Mouse (Mus musculus): ENCODE measurements at regions not wholly inside any gene's neighbourhood (a gene's known extent, or its start where the extent isn't known, plus 50 kb on each side); places are given as distances from the start of the nearest gene placed in this dataset.
"Not testable (repeated sequence)": the region's sequence is repeated elsewhere in the genome, so short reads cannot be mapped to it uniquely, and the experiment has no call there.

DNA sequence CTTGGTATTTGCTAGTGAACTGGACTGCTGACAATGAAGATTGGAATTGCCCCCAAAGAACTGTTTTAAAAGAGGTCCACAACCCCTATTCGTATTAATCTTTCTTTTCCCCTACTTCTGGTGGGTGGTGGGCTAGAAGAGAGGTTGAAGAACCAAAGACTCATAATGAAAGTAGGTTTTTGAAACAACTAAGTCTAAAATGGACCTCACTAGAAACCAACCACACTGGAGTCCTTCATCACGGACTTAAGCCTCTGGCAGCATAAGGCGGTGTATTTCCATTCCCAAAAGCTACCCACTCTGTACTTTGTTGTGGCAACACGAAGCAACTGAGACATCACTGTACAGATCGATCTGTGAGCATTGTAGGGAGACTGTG lies 251.1 kb downstream of the Diras2 start:
- no peak for DNase-seq

DNA sequence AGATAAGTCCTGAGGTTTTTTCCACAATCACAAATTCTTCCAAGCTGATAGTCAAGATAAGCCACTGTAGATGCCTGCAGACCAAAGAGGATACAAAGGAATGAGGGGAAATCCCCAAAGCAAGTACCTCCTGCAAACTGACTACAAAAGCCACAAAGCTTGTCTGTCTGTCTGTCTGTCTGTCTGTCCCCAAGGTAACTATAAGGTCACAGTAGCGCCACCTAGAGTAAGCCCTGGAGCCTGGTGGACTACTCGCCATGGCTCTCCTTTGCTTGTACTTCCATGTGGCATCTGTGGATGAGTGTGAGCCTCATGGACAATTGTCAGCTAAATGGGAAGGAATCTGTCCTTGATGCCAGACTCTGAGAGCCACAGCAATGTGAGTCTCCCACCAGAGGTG lies 249.8 kb downstream of the Diras2 start:
- DNase-seq = no peak

DNA sequence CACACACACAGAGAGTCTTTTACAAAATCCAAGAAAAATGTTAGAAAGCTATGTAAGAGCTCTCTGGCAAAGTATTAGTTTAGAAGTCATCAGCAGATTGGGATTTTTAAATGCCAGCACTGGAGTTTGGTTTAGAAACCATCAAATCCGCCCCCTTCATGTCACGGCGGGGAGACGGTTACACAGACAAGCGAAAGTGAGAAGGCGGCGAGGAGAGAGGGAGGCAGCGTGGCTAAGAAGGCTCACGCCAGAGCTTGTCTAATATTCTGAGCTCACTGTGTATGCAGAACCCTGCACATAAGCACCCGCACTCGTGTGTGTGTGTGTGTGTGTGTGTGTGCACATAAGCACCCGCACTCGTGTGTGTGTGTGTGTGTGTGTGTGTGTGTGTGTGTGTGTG lies 248.6 kb downstream of the Diras2 start:
- DNase-seq = peak; percentile 54

DNA sequence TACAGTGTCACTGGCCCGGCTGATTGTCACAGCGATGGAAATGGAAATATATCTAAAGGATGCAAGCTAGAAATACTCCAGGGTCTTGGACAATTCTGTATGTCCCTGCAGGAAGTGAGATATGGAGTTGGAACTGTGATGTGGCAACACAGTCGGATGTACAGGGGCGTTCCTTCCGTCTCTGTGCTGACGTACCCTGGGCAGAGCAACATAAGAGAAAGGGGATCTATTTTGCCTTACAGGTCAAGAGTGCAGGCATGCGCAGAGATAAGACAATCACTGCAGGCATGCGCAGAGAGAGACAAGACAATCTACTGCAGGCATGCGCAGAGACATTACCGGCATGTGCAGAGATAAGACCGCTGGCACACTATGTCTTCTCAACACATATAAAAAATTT lies 247.6 kb downstream of the Diras2 start:
- DNase-seq = no peak

DNA sequence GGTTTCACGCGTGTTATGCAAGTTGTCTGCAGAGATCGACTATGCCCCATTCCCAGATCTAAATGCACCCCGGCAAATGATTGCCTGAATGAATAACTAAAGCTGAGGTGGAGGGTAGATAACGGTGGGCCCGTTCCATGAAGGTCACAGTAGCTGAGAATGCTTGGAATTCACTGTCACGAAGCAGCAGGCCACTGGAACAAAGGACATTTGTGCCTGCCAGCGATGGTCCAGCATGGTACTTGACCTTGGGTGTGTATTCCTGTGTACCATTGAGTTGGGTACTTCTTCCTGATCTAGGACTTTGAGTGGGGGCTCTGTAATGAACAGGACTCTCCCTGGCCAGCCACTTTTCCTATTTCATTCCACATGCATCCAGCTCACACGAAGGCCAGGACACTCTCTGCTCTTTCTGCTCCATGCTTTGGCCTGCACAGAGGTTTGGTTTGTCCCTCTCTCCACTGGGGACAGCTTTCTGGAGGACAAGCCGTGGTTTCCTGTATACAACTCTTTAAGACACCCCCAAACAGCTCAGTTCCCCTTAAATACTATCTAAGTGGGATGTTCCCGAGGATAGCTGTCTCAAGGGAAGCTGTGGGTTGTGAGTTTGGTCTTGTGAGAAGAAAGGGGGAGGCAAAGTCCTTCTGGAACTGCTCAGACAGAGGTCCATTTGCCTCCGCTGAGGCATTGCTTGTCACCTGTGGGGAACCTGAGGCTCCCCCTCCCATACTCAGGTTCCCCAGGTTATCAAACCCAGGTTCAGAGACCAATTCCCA lies 246.9 kb downstream of the Diras2 start:
- no peak for DNase-seq

DNA sequence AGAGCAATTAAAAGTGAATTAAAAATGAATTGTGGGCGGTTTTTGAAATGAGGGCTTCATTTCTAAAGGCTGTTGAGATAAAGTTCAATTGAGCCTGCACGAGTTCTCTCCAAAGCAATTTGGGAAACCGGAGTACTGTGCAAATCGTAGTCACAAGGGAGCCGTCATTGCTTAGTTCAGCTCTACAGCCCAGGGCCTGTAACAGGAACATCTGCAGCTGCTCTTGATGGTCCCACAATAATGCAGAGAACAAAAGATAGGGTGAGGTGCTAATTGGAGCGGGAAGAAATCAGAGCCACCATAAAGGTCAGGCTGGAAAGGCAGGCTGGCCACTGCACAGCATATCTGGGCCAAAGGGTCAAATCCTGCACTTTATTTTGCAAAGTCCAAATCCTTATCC lies 242.7 kb downstream of the Diras2 start:
- DNase-seq = no peak

DNA sequence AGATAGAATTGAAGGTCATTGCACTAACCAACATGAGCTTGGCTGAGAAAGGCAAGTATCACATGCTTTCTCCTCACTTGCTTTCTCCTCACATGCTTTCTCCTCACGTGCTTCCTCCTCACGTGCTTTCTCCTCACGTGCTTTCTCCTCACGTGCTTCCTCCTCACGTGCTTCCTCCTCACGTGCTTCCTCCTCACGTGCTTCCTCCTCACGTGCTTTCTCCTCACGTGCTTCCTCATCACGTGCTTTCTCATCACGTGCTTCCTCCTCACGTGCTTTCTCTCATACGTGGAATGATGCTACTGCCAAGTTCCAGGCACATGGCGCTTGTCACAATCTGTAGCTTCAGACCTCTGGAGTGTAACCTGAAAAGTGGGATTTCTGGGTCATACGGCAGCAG lies 235.2 kb downstream of the Diras2 start:
- no peak for DNase-seq

DNA sequence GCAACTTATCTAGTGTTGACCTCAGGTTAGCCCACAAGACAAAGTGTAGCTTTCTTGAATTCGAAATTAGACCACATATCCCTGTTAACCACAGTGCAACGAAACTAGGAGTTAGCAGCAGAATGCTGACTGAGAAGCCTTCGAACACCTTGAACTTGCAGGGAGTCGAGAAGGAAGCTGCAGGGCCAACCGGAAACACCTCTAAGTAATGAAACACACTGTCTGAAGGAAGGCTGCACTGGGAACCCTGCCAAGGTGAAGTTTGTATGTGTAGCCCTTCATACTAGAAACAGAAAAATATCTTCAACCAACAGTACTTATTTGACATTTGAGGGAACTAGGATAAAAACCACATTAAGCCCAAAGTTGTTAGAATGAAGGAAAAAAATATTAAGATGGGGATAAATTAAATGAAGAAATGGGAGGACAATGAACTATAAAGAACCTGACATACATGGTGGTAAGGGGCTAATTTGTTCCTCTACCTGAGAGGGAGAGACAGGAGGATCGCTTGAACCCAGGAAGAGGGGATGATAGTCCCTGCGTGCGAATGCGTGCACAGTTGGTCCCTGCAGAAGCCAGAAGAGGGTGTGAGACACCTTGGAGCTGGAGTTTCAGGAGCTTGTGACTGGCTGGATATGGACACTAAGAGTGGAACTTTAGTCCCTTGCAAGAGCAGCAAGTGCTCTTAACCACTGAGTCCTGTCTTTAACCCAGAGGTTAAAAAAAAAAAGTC lies 234.4 kb downstream of the Diras2 start:
- no peak for DNase-seq

DNA sequence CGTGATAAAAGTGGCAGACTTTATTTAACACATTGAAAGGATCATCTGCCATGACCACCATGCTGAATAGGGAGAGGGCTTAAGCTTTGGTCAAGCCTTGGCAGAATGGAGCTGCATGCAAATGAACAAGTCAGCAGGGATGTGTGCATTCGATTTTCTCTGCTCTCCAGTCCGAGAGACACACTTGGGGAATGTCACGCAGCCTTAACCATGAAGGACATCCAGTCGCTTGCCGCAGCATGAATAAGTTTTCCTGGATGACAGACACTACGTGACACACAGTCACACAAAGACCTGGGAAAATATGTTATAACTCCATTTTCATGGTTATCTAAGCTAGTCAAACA lies 233.8 kb downstream of the Diras2 start:
- DNase-seq = no peak

DNA sequence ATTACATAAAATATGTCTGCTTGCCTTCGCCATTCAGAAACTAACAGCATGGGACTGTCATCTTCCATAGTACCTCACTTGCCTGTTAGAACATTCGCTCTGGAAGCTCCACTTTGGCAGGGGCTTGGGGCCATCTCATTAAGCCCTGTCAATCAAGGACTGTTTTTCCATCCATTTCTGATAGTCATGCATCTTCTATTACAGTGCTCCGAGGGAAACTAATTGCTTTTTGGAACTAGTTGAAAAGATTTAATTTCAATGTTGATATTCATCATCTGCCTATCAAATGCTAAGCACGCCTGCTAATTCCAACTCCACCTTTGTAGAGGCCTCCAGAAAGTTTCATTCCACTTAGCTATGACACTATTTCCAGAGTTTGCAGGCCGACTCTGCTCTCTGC lies 232.7 kb downstream of the Diras2 start:
- no peak for DNase-seq

DNA sequence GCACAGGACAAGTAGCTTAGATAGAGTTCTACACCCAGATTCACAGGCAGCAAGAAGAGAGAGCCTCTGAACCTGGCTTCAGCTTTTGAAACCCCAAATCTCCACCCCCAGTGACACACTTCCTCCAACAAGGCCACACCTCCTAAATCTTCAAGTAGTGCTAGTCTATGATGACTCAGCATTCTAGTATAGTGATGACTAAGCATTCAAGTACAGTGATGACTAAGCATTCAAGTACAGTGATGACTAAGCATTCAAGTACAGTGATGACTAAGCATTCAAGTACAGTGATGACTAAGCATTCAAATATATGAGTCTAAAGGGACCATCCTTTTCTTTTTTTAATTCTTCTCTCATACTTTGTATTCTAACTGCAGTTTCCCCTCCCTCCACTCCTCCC lies 225.8 kb downstream of the Diras2 start:
- not testable (repeated sequence) for DNase-seq

DNA sequence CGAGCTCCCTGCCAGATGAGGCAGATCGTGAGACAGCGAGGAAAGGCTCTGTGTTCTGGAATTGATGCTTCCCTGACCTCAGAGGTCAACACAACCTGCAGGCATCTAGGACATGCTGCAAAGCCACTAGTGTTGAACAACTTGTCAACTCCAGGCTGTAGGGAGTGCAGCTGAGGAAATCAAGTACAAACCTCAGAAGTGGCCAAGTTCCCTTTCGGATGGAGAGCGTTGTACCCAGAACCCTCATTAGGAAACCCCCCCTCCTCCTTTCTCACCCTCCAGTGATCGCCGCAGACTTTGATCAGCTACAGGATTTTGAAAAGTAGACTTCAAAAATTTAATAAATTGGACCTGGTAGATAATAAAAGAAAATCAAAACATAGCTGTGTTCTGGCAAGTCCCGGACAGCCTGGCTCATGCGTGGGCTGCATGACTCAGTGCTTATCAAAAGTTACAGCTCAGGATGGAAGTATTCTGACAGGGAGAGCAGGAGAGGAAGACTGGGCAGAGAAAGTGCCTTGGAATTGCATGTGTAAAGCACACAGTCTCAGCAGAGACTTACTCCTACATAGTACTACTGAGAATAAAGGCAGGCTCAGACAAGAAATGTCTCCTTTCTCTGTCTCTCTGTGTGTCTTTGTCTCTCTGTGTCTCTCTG lies 224.2 kb downstream of the Diras2 start:
- no peak for DNase-seq

DNA sequence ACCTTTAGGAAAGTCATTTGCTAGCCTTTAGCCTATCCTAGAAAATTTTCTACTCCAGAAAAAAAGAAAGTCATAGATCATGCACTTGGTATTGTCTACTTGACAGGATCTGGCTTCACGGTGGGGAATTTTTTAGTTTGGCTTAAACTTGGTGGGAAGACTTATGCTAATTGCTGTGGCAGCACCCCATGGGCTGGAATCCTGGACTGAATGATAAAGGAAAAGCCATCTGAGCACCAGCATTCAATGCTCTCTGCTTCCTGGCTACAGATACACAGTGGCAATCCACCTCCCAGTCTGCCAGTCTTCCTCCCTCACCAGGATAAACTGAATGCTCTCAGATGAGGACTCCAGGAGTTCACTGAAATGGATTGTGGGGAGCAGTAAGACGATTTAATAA lies 220.1 kb downstream of the Diras2 start:
- no peak for DNase-seq

DNA sequence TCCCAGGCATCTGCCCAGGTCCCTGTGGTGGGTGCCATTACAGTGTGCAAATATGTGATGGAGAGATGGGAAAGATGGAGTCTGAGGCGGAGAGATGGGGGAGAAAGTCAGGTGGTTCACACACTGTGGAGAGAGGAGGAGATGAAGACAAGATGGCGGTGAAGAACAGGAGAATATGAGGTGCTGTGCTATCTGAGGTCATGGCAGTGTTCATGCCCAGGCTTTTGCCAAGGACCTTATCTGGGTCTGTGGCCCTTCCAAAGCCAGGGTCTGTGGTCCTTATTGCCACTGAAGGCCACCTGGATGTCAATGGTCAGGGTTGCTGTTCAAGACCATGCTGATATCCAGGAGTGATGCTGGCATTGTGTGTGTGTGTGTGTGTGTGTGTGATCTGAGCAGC lies 212.8 kb downstream of the Diras2 start:
- DNase-seq = no peak

DNA sequence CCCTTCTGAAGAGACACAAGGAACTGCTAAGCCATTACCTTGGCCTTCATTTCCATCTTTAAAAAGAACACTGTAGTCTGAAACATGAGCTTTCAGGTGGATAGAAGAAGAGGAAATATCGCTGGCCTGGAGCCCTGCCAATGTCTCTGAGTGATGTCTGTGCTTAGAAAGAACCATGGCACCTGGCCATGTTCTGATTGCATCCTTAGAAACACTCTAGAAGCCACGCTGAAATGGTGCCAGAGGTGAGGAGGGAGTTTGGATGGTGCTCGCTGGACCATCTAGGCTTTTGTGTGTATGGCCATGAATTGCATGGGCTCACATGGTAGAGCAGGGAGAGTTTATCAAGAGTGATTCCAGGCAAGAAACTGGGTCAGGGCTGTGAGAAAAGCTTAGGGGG lies 207.4 kb downstream of the Diras2 start:
- no peak for DNase-seq

DNA sequence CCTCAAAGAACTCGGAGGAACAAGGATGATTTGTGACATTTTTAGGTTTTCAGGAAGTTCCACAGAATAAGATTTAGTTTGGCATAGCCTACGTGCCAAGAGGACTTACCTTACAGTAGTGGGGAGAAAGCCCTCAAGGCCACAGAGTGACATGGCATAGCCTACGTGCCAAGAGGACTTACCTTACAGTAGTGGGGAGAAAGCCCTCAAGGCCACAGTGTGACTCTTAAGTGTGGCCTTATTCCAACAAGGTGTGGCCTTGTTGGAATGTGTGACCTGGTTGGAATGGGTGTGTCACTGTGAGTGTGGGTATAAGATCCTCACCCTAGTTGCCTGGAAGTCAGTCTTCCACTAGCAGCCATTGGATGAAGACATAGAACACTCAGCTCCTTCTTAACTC lies 206.7 kb downstream of the Diras2 start:
- not testable (repeated sequence) for DNase-seq

DNA sequence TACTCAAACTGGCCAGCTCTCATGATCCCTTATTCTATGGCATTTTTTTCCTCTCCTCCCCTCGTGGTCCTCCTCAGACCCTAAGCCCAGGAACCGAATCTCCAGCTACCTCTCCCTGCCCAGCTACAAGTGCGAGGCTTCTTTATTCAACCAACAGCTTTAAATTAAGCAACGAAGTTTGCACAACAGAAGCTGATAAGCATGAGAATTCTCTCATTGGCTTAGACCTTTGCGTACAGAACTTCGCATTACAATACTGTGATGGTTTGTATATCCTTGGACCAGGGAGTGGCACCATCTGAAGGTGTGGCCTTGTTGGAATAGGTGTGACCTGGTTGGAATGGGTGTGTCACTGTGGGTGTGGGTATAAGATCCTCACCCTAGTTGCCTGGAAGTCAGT lies 205.4 kb downstream of the Diras2 start:
- DNase-seq = not testable (repeated sequence)

DNA sequence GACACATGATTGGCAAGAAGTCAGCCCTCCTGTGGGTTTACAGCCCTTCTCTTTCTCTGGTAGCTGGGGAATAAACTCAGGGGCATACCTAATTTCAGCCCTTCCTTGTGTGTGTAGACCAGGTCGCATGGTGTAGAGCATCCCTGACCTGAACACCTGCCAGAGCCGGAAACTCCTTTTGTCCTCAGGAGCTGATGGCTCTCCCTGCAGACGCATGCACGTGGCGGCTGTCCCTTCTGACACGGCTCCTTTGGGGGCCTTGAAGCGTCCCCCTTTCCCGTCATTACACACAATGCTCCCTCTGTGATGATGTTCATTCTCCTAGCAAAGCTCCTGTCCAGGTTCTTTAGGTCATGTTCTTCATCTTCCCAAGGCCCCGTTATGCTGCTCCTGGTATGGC lies 203.3 kb downstream of the Diras2 start:
- DNase-seq = no peak

DNA sequence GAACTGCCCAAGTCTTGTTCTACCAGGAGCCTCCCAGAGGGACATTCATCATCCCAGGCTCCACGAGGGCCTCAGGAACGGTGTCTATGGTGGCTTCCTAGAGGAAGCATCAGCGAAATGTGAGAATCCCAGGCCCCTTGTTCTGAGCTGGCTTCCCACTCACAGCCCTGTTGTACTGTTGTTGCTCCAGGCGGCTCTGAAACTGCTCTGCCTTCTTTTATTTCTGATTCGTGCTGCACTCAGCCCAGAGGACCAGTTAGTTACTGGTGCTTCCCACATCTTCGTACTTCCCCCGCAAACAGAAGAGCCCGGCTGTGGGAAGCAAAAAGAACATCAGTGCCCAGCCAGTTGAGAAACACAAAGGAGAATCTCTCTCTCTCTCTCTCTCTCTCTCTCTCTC lies 202.3 kb downstream of the Diras2 start:
- peak; percentile 20 for DNase-seq

DNA sequence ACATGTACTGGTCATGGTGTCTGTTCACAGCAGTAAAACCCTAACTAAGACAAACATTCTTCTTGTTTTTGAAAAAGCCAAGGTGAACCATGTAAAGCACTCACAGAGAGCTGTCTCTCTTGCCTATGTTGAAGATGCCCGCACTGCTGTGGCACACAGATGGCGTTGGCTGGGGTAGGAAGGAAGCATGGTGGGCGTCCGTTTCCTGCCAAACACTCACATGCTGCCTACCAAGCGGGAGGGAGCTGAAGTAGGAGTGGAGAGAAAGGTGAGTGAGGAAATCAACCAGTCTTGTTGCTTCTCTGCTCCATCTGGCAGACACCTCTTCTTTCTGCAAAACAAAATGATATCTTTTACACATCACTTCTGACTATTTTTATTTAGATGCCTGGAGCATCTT lies 200.0 kb downstream of the Diras2 start:
- DNase-seq = no peak

DNA sequence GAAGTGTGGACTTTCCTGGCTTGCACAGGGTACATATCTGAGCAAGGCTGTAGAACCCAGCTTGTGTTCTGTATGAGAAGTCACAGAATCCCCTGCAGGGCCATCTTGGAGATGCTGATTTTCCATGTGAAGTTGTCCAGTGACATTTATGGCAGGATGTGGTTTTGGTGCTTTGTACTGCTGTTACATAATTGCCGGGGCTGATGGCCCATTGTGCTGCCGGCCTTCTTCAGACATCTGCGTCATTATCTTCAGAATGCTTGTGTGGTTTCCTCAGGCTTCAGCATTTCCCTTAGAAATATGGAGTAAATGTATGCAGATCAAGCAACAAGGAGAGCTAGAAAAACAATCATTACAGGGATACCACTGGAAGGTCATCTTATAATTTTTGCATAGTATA lies 196.1 kb downstream of the Diras2 start:
- DNase-seq = no peak

DNA sequence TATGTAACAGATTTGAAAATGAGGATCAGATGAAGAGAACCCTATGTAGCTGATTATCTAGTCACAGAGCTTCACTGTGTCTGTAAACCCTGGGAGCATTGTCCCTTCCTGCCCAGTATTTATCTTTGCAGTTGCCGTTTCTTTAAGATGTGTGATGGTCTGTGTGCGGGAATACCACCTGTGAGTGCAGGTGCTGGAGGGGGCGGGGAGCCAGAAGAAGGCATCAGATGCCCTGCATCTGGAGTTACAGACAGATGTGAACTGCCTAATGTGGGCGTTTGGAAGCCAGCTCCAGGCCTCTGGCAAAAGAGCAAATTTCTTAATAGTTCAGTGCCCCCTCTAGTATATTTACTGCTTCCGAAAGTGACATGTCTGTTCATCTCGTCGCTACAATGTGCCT lies 193.1 kb downstream of the Diras2 start:
- DNase-seq = no peak

DNA sequence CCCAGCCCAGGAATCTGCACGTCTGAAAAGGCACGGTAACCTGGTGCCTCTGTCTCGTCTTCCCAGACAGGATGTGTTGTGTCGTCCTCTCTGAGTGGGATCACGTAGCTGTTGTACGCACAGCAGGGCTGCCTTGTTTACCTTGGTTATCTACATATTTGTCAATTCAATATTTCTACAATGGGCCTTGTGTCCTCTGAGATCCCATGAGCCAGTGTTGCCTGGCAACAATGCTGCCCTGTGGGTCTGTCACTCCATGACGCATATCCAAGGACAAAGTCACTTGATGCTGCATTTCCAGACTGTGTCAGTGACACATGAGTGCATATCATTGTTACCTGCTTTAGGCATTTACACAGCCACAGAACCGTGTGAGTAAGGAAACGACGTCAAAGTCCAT lies 191.9 kb downstream of the Diras2 start:
- DNase-seq = no peak

DNA sequence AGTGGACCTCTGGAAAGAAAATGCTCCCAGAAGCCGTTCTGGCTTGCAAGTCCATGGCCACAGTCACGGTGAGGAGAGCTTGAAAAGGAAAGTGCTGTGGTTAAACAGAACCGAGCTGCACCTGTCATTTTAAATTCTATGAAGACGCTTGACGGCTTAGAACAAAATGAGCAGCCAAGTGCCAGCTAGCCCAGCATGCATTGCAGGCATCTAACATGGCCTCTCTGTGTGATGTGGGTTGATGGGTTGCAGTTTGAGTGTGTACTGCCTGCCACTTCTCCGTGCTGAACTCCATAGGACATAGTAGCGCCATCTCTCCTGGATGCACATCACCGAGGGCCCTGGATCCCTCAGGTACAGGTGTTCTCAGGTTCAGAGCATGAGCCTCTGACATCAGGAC lies 189.1 kb downstream of the Diras2 start:
- DNase-seq = no peak

Measured in right cerebral cortex, postnatal 14 days (tissue).